24 mouse cellular contexts compared by ENCODE assay signal in the genomic region with DNA sequence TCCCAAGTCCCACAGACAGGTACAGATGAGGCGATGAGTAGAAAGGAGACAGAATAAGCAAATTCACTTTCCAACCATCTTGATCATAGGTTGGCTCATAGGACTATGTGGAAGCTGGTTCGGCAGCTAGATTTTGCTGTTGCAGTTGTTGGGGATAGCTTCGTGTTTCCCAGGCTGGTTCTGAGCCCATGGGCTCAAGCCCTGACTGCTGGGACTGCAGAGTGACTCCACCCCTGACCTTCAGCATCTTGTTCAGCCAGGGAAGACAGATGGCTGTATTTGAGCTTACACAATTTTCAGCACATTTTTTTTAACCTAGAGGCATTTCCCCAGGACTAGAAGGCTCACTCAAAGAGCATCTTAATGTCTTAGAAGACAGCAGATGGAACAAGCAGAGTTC.
DNase-seq lines count a peak whose midpoint lies in the region; ATAC-seq and TF ChIP-seq lines count a peak whose summit lies in the region.
"Had no signal": no experiment of that assay in that cellular context is flagged by ENCODE, and none has a peak within 500 bp of the region (broad histone marks: within the 10 kb centered on the region; RNA-seq: fewer than 3 reads in every experiment).

No protein-coding gene starts in this region.

- no peak overlapping the region for H3K9ac ChIP-seq in hindbrain, embryonic 14.5 days
- H3K9ac ChIP-seq in hindbrain, embryonic 11.5 days (ENCODE audit: low read depth, low read length), result no peak overlapping the region
- H3K9ac ChIP-seq in limb, embryonic 12.5 days (replicated peaks), result no peak overlapping the region
- H3K9ac ChIP-seq in limb, embryonic 14.5 days (ENCODE audit: low read depth, low read length, severe bottlenecking), result no peak overlapping the region
- H3K9ac ChIP-seq: embryonic facial prominence, embryonic 13.5 days; embryonic facial prominence, embryonic 15.5 days; forebrain, embryonic 12.5 days had no signal

- 91% methylated on average over 3 of the region's 3 CpGs for WGBS in hindbrain, embryonic 14.5 days
- 81% methylated on average over 3 of the region's 3 CpGs for WGBS in hindbrain, embryonic 11.5 days
- WGBS in limb, embryonic 12.5 days, result 80% methylated on average over 3 of the region's 3 CpGs
- 88% methylated on average over 3 of the region's 3 CpGs for WGBS in limb, embryonic 10.5 days
- 88% methylated on average over 3 of the region's 3 CpGs for WGBS in limb, embryonic 14.5 days

- no peak for ATAC-seq in hindbrain, embryonic 14.5 days (ENCODE audit: low FRiP score)
- ATAC-seq in hindbrain, embryonic 11.5 days (ENCODE audit: low FRiP score), result no peak
- ATAC-seq in limb, embryonic 12.5 days (ENCODE audit: insufficient number of reproducible peaks, insufficient read depth, low FRiP score, low TSS enrichment, low read depth), result no peak
- ATAC-seq in limb, embryonic 14.5 days (ENCODE audit: low FRiP score, low read depth), result no peak
- ATAC-seq: forebrain, embryonic 14.5 days had no signal

- peak overlapping the region; percentile 21; the same call in 1 of the 2 replicates for H3K27ac ChIP-seq in hindbrain, embryonic 14.5 days
- H3K27ac ChIP-seq in hindbrain, embryonic 11.5 days (ENCODE audit: low read depth, low read length), result no peak overlapping the region
- H3K27ac ChIP-seq in limb, embryonic 12.5 days, result 0 out of 2 replicates have a peak overlapping the region, but pooled peaks have one; percentile 35
- no peak overlapping the region for H3K27ac ChIP-seq in limb, embryonic 10.5 days
- peak overlapping the region; percentile 38; the same call in 1 of the 2 replicates for H3K27ac ChIP-seq in limb, embryonic 14.5 days (replicated peaks; ENCODE audit: low read depth, low read length)
- H3K27ac ChIP-seq: embryonic facial prominence, embryonic 13.5 days; embryonic facial prominence, embryonic 15.5 days; forebrain, embryonic 10.5 days; forebrain, embryonic 12.5 days had no signal

- H3K27me3 ChIP-seq in hindbrain, embryonic 14.5 days (ENCODE audit: control insufficient read depth, insufficient read depth, low read length), result no peaks in the 10 kb centered on the region
- H3K27me3 ChIP-seq in hindbrain, embryonic 11.5 days (ENCODE audit: control insufficient read depth, insufficient read depth, low read length), result no peaks in the 10 kb centered on the region
- no peaks in the 10 kb centered on the region for H3K27me3 ChIP-seq in limb, embryonic 12.5 days
- H3K27me3 ChIP-seq in limb, embryonic 10.5 days (ENCODE audit: low read depth, poor library complexity, severe bottlenecking), result no peaks in the 10 kb centered on the region
- H3K27me3 ChIP-seq in limb, embryonic 14.5 days (ENCODE audit: control insufficient read depth, insufficient read depth, low read length), result no peaks in the 10 kb centered on the region
- H3K27me3 ChIP-seq: embryonic facial prominence, embryonic 13.5 days; embryonic facial prominence, embryonic 15.5 days; forebrain, embryonic 12.5 days had no signal

- no peak for TF ChIP-seq POLR2A in limb, embryonic 14.5 days (IDR thresholded peaks at IDR 0.05; ENCODE audit: borderline replicate concordance, extremely low read depth, insufficient read depth, insufficient read length)

- H3K4me3 ChIP-seq in hindbrain, embryonic 14.5 days (replicated peaks; ENCODE audit: low read length), result no peak overlapping the region
- H3K4me3 ChIP-seq in hindbrain, embryonic 11.5 days (ENCODE audit: low read depth, low read length), result no peak overlapping the region
- H3K4me3 ChIP-seq in limb, embryonic 12.5 days (replicated peaks), result no peak overlapping the region
- no peak overlapping the region for H3K4me3 ChIP-seq in limb, embryonic 10.5 days
- H3K4me3 ChIP-seq in limb, embryonic 14.5 days (replicated peaks; ENCODE audit: low read length), result no peak overlapping the region
- H3K4me3 ChIP-seq: embryonic facial prominence, embryonic 13.5 days; embryonic facial prominence, embryonic 15.5 days; erythroblast, embryonic 14.5 days; forebrain, embryonic 10.5 days; forebrain, embryonic 12.5 days had no signal

- no peaks in the 10 kb centered on the region for H3K36me3 ChIP-seq in hindbrain, embryonic 14.5 days (replicated peaks; ENCODE audit: control insufficient read depth, insufficient read depth)
- no peaks in the 10 kb centered on the region for H3K36me3 ChIP-seq in hindbrain, embryonic 11.5 days (ENCODE audit: control insufficient read depth, insufficient read depth, low read length)
- no peaks in the 10 kb centered on the region for H3K36me3 ChIP-seq in limb, embryonic 12.5 days
- H3K36me3 ChIP-seq in limb, embryonic 10.5 days, result peaks cover 5% of the 10 kb centered on the region; the same call in 1 of the 2 replicates
- H3K36me3 ChIP-seq in limb, embryonic 14.5 days (ENCODE audit: control insufficient read depth, insufficient read depth, low read length), result no peaks in the 10 kb centered on the region
- H3K36me3 ChIP-seq: embryonic facial prominence, embryonic 15.5 days; forebrain, embryonic 10.5 days; forebrain, embryonic 12.5 days had no signal

- H3K4me2 ChIP-seq in hindbrain, embryonic 14.5 days (replicated peaks), result no peak overlapping the region
- H3K4me2 ChIP-seq in hindbrain, embryonic 11.5 days (replicated peaks; ENCODE audit: low read depth, low read length), result no peak overlapping the region
- H3K4me2 ChIP-seq in limb, embryonic 12.5 days, result no peak overlapping the region
- H3K4me2 ChIP-seq in limb, embryonic 14.5 days (replicated peaks; ENCODE audit: low read depth, low read length, severe bottlenecking), result no peak overlapping the region
- H3K4me2 ChIP-seq: embryonic facial prominence, embryonic 13.5 days; embryonic facial prominence, embryonic 15.5 days; forebrain, embryonic 12.5 days had no signal

- DNase-seq in heart, adult 11 months, result peak; percentile 94
- no peak for DNase-seq in heart, postnatal 25 days (ENCODE audit: low spot score)
- DNase-seq in hindbrain, embryonic 14.5 days (ENCODE audit: low spot score), result no peak
- no peak for DNase-seq in hindbrain, embryonic 11.5 days (ENCODE audit: low spot score)
- no peak for DNase-seq in limb, embryonic 10.5 days (ENCODE audit: low spot score)
- no peak for DNase-seq in limb, embryonic 14.5 days (ENCODE audit: low spot score)
- DNase-seq in left cerebral cortex, adult 11 months (ENCODE audit: low spot score), result no peak
- DNase-seq: adrenal gland, adult 2 months; adrenal gland, postnatal 10 days; adrenal gland, postnatal 25 days; cerebellum, adult 11 months; cerebellum, adult 18-20 months; cerebellum, adult 8-10 months; cerebellum, adult 9-11 months; cerebellum, postnatal 14 days; cerebellum, postnatal 36 days; embryo, embryonic 11 days had no signal

- H3K9me3 ChIP-seq in hindbrain, embryonic 14.5 days (ENCODE audit: control insufficient read depth, low read length), result 0 out of 2 replicates have a peak, but pooled peaks cover 4% of the 10 kb centered on the region
- H3K9me3 ChIP-seq in hindbrain, embryonic 11.5 days (ENCODE audit: control insufficient read depth, low read length), result no peaks in the 10 kb centered on the region
- no peaks in the 10 kb centered on the region for H3K9me3 ChIP-seq in limb, embryonic 12.5 days
- no peaks in the 10 kb centered on the region for H3K9me3 ChIP-seq in limb, embryonic 10.5 days (replicated peaks)
- H3K9me3 ChIP-seq in limb, embryonic 14.5 days (ENCODE audit: control insufficient read depth, low read length), result no peaks in the 10 kb centered on the region
- H3K9me3 ChIP-seq: embryonic facial prominence, embryonic 15.5 days; forebrain, embryonic 10.5 days; forebrain, embryonic 12.5 days had no signal

- intact Hi-C loops in heart, postnatal 25 days (cut with DNase I), result loop anchor here (5.0 kb wide), 1 partner anchor 104 kb away; no protein-coding TSS in a partner anchor

- H3K4me1 ChIP-seq in hindbrain, embryonic 14.5 days (replicated peaks; ENCODE audit: control insufficient read depth, insufficient read depth, low read length), result 0 out of 2 replicates have a peak, but pooled peaks cover 3% of the 10 kb centered on the region
- no peaks in the 10 kb centered on the region for H3K4me1 ChIP-seq in hindbrain, embryonic 11.5 days (replicated peaks; ENCODE audit: control insufficient read depth, insufficient read depth, low read length)
- 0 out of 2 replicates have a peak, but pooled peaks cover 2% of the 10 kb centered on the region for H3K4me1 ChIP-seq in limb, embryonic 12.5 days (replicated peaks)
- H3K4me1 ChIP-seq in limb, embryonic 10.5 days, result no peaks in the 10 kb centered on the region
- peaks cover 9% of the 10 kb centered on the region; the same call in 1 of the 2 replicates for H3K4me1 ChIP-seq in limb, embryonic 14.5 days (ENCODE audit: control insufficient read depth, insufficient read depth, low read length)
- H3K4me1 ChIP-seq: embryonic facial prominence, embryonic 13.5 days; embryonic facial prominence, embryonic 15.5 days; forebrain, embryonic 10.5 days; forebrain, embryonic 12.5 days had no signal

Comparison
In these comparisons a context has a peak if more than half of its experiments do, and no peak if none do; other contexts are left out.
1. H3K27ac ChIP-seq: peak in hindbrain, embryonic 14.5 days (single experiment), limb, embryonic 12.5 days (single experiment) and limb, embryonic 14.5 days (single experiment); none in hindbrain, embryonic 11.5 days (single experiment) and limb, embryonic 10.5 days (single experiment).